Mouse (Mus musculus) CH12.LX (cell line): ENCODE results near the gene Nup133. TPM values are rescaled to one million over a fixed set of nuclear protein-coding genes. Genes with fewer than 3 reads are reported as not detected.

Source experiments
- DNase-seq: peaks from one replicate; pipeline ENCODE4 v3.0.0-alpha.2; 2013; ENCODE audit errors: extremely low read depth
- H3K27ac ChIP-seq: 2 replicates; pipeline ENCODE4 v1.5.1; 2012; ENCODE audit warnings: low read depth, mild to moderate bottlenecking, control low read depth, moderate library complexity; ENCODE audit not compliant: insufficient read depth
- H3K27me3 ChIP-seq: replicated peaks from 2 replicates; pipeline ENCODE3; 2012; ENCODE audit warnings: inconsistent platforms
- H3K36me3 ChIP-seq, 2 experiments: replicated peaks in 1 of 2; 2 replicates each; pipeline versions ENCODE3 to v1.6.1; 2012; ENCODE audit warnings: inconsistent platforms in 1 of 2, low read length in 1 of 2, mild to moderate bottlenecking in 1 of 2, mixed read lengths in 1 of 2, moderate library complexity in 1 of 2; ENCODE audit not compliant: control insufficient read depth in 1 of 2, insufficient read depth in 1 of 2
- H3K4me1 ChIP-seq, 2 experiments: 2 replicates each; pipeline ENCODE4 v1.6.1; 2012; ENCODE audit warnings: inconsistent platforms in 1 of 2, moderate library complexity in 1 of 2; ENCODE audit not compliant: insufficient read depth in 2 of 2, control insufficient read depth in 1 of 2
- H3K4me2 ChIP-seq: 2 replicates; pipeline ENCODE4 v1.6.1; 2012; ENCODE audit warnings: low read depth, mild to moderate bottlenecking, control low read depth; ENCODE audit not compliant: poor library complexity, insufficient read depth, severe bottlenecking
- H3K4me3 ChIP-seq, 3 experiments: fragments of 150-350 bp in 1 of 3; sonication (generic) in 1 of 3; replicated peaks in 1 of 3; 2 replicates each; pipeline versions ENCODE3 to v1.5.1; 2011 to 2012; ENCODE audit warnings: low read depth in 2 of 3, low read length in 2 of 3, mild to moderate bottlenecking in 2 of 3, moderate library complexity in 2 of 3, control low read depth in 1 of 3, improper control_type of control experiment in 1 of 3, inconsistent platforms in 1 of 3, mixed read lengths in 1 of 3; ENCODE audit not compliant: poor library complexity in 1 of 3
- H3K79me2 ChIP-seq: replicated peaks from 2 replicates; pipeline ENCODE4 v1.6.1; 2012; ENCODE audit warnings: mild to moderate bottlenecking, moderate library complexity; ENCODE audit not compliant: control insufficient read depth, poor library complexity, insufficient read depth, severe bottlenecking; ENCODE audit errors: extremely low read depth
- H3K9ac ChIP-seq: 2 replicates; pipeline ENCODE4 v1.6.1; 2012; ENCODE audit warnings: low read depth, mild to moderate bottlenecking, control low read depth, moderate library complexity; ENCODE audit not compliant: insufficient read depth
- H3K9me3 ChIP-seq: replicated peaks from 2 replicates; pipeline ENCODE3; 2012; ENCODE audit warnings: low read length, inconsistent platforms, mixed read lengths
- BHLHE40 ChIP-seq: IDR thresholded peaks from 2 replicates; pipeline ENCODE4 v1.6.1; 2011; ENCODE audit warnings: mild to moderate bottlenecking, low read depth, low read length, improper control_type of control experiment
- CHD1 ChIP-seq: IDR thresholded peaks from 2 replicates; pipeline ENCODE4 v1.6.1; 2012; ENCODE audit warnings: low read depth, low read length, improper control_type of control experiment, inconsistent platforms
- CHD2 ChIP-seq: IDR thresholded peaks from 2 replicates; pipeline ENCODE4 v1.6.1; 2011; ENCODE audit warnings: low read length, improper control_type of control experiment
- E2F4 ChIP-seq: IDR thresholded peaks from 2 replicates; pipeline ENCODE4 v1.6.1; 2011; ENCODE audit warnings: low read depth, low read length, improper control_type of control experiment; ENCODE audit not compliant: insufficient replicate concordance
- ELF1 ChIP-seq: IDR thresholded peaks from 2 replicates; pipeline ENCODE4 v1.6.1; 2014; ENCODE audit warnings: low read depth, mild to moderate bottlenecking, inconsistent platforms, low read length, improper control_type of control experiment
- EP300 ChIP-seq: IDR thresholded peaks from 2 replicates; pipeline ENCODE4 v1.6.1; 2011; ENCODE audit warnings: low read length, improper control_type of control experiment
- ETS1 ChIP-seq: conservative IDR thresholded peaks from 2 replicates; pipeline ENCODE4 v1.6.1; 2012; ENCODE audit warnings: low read depth, mild to moderate bottlenecking, inconsistent platforms, low read length, improper control_type of control experiment, moderate library complexity
- GABPA ChIP-seq: IDR thresholded peaks from 2 replicates; pipeline ENCODE4 v1.6.1; 2012; ENCODE audit warnings: low read depth, low read length, improper control_type of control experiment, inconsistent platforms; ENCODE audit not compliant: insufficient replicate concordance
- HCFC1 ChIP-seq: IDR thresholded peaks from 2 replicates; pipeline ENCODE4 v1.6.1; 2012; ENCODE audit warnings: low read depth, mild to moderate bottlenecking, inconsistent platforms, low read length, improper control_type of control experiment
- IRF4 ChIP-seq: IDR thresholded peaks from 2 replicates; pipeline ENCODE4 v1.6.1; 2014; ENCODE audit warnings: low read depth, mild to moderate bottlenecking, inconsistent platforms, low read length, improper control_type of control experiment
- JUN ChIP-seq: IDR thresholded peaks from 2 replicates; pipeline ENCODE4 v1.6.1; 2011; ENCODE audit warnings: low read depth, mild to moderate bottlenecking, low read length, improper control_type of control experiment, moderate library complexity; ENCODE audit not compliant: insufficient read depth
- JUND ChIP-seq: conservative IDR thresholded peaks from 2 replicates; pipeline ENCODE4 v1.6.1; 2011; ENCODE audit warnings: low read depth, low read length, improper control_type of control experiment
- KAT2A ChIP-seq: IDR thresholded peaks from 2 replicates; pipeline ENCODE4 v1.6.1; 2012; ENCODE audit warnings: low read length, improper control_type of control experiment, inconsistent platforms; ENCODE audit not compliant: insufficient replicate concordance
- MAX ChIP-seq: IDR thresholded peaks from 2 replicates; pipeline ENCODE4 v1.6.1; 2011; ENCODE audit warnings: low read length, improper control_type of control experiment
- MAZ ChIP-seq: IDR thresholded peaks from 2 replicates; pipeline ENCODE4 v1.6.1; 2012; ENCODE audit warnings: low read depth, mild to moderate bottlenecking, inconsistent platforms, low read length, improper control_type of control experiment, moderate library complexity
- MEF2A ChIP-seq: IDR thresholded peaks from 2 replicates; pipeline ENCODE4 v1.6.1; 2014; ENCODE audit warnings: low read depth, mild to moderate bottlenecking, inconsistent platforms, low read length, improper control_type of control experiment, borderline replicate concordance
- MXI1 ChIP-seq: IDR thresholded peaks from 2 replicates; pipeline ENCODE4 v1.6.1; 2011; ENCODE audit warnings: mild to moderate bottlenecking, low read depth, low read length, improper control_type of control experiment
- MYC ChIP-seq: IDR thresholded peaks from 2 replicates; pipeline ENCODE4 v1.6.1; 2011; ENCODE audit warnings: low read depth, mild to moderate bottlenecking, improper control_type of control experiment, low read length
- NELFE ChIP-seq: IDR thresholded peaks from 2 replicates; pipeline ENCODE4 v1.6.1; 2011; ENCODE audit warnings: low read depth, low read length, improper control_type of control experiment
- PAX5 ChIP-seq: IDR thresholded peaks from 2 replicates; pipeline ENCODE4 v1.6.1; 2012; ENCODE audit warnings: low read length, inconsistent platforms, mixed read lengths
- POLR2A ChIP-seq: IDR thresholded peaks from 2 replicates; pipeline ENCODE4 v1.6.1; 2011; ENCODE audit warnings: low read depth, mild to moderate bottlenecking, improper control_type of control experiment, low read length
- POLR2AphosphoS2 ChIP-seq: IDR thresholded peaks from 2 replicates; pipeline ENCODE4 v1.6.1; 2011; ENCODE audit warnings: low read depth, low read length, improper control_type of control experiment
- RAD21 ChIP-seq: IDR thresholded peaks from 2 replicates; pipeline ENCODE4 v1.6.1; 2011; ENCODE audit warnings: low read depth, mild to moderate bottlenecking, low read length, improper control_type of control experiment, moderate library complexity
- RCOR1 ChIP-seq: conservative IDR thresholded peaks from 2 replicates; pipeline ENCODE4 v1.6.1; 2012; ENCODE audit warnings: low read depth, mild to moderate bottlenecking, inconsistent platforms, low read length, improper control_type of control experiment
- SMC3 ChIP-seq: IDR thresholded peaks from 2 replicates; pipeline ENCODE4 v1.6.1; 2011; ENCODE audit warnings: low read depth, low read length, improper control_type of control experiment
- TBP ChIP-seq: conservative IDR thresholded peaks from 2 replicates; pipeline ENCODE4 v1.6.1; 2011; ENCODE audit warnings: low read depth, low read length, improper control_type of control experiment
- TCF12 ChIP-seq: IDR thresholded peaks from 2 replicates; pipeline ENCODE4 v1.6.1; 2014; ENCODE audit warnings: low read depth, mild to moderate bottlenecking, inconsistent platforms, low read length, improper control_type of control experiment
- UBTF ChIP-seq: IDR thresholded peaks from 2 replicates; pipeline ENCODE4 v1.6.1; 2012; ENCODE audit warnings: low read depth, mild to moderate bottlenecking, inconsistent platforms, low read length, improper control_type of control experiment, moderate library complexity
- ZC3H11A ChIP-seq: IDR thresholded peaks from 2 replicates; pipeline ENCODE4 v1.6.1; 2012; ENCODE audit warnings: low read depth, mild to moderate bottlenecking, inconsistent platforms, low read length, improper control_type of control experiment
- ZMIZ1 ChIP-seq: IDR thresholded peaks from 2 replicates; pipeline ENCODE4 v1.6.1; 2012; ENCODE audit warnings: low read depth, mild to moderate bottlenecking, inconsistent platforms, low read length, improper control_type of control experiment
- ZNF384 ChIP-seq: IDR thresholded peaks from 2 replicates; pipeline ENCODE4 v1.6.1; 2012; ENCODE audit warnings: low read depth, low read length, improper control_type of control experiment, inconsistent platforms
- dilution Hi-C: fragments of 300-500 bp; cut with MboI; formaldehyde crosslinking; loops from 2 replicates; pipeline ENCODE4 v1.14.3; 2020; ENCODE audit warnings: low sequenced_read_pairs; ENCODE audit not compliant: extremely low pct_unique_long_range_greater_than_20kb, extremely low pct_ligation_motif_present
- in situ Hi-C: fragments of 300-500 bp; cut with MboI; formaldehyde crosslinking; loops from 3 replicates; pipeline ENCODE4 v1.14.3; 2019; ENCODE audit warnings: low sequenced_read_pairs, low pct_ligation_motif_present, low pct_unique_long_range_greater_than_20kb, mixed read lengths
- polyA plus RNA-seq: library from polyadenylated mRNA; unstranded; fragments of >175 nt; gene quantifications from 2 replicates; pipeline ENCODE4 v1.2.1, GENCODE M21; 2012; ENCODE audit warnings: low read depth; ENCODE audit not compliant: insufficient read length
- total RNA-seq, 2 experiments: library from RNA; depleted of rRNA; stranded (reverse); fragments of 300-350 nt in 1 of 2; fragments of >200 nt in 1 of 2; gene quantifications; 2 replicates each; pipeline ENCODE4 v1.2.3; 2012 to 2014

The Nup133 gene
- total and polyA plus RNA-seq, 3 experiments: 32.8 to 49.0 (median 39.6) TPM

DNA sequence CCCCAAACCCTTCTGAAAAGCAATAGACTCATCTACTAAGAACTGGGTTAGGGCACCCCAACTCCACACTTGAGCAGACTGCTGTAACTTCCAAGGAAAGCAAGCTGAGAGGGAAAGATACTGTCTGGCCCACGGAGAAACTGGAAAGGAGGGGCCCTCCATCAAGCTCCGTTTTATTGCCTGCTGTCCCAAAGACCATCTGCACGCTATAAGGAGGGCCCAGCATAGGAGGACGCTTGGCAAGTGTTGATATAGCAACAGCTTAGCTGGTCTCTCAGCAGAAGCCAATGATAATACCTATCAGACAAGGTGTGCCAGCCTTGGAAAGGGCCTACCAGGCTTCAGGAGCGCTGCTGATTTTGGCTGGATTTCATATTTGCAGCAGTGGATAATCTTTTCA is 97.5 kb downstream of the Nup133 start:
- Histone ChIP-seq H3K9ac (no peak overlapping the region), H3K4me3 (no peak overlapping the region), H3K4me2 (no peak overlapping the region), H3K4me1 (peaks cover 3 to 32% of the 10 kb centered on the region in 2 experiments; a peak in 3 of 4 replicates), H3K9me3 (peaks cover 3% of the 10 kb centered on the region), H3K27me3 (no peaks in the 10 kb centered on the region), H3K27ac (no peak overlapping the region), H3K36me3 (peaks cover 0 to 17% of the 10 kb centered on the region in 2 experiments), H3K79me2 (peaks cover 16% of the 10 kb centered on the region)
- no peak for DNase-seq
- dilution Hi-C loops (no loop called here), in situ Hi-C loops (no loop called here)
- TF ChIP-seq RAD21 (no peak), ZC3H11A (no peak), ELF1 (no peak), PAX5 (no peak), UBTF (no peak), POLR2AphosphoS2 (no peak), MAZ (no peak), CHD1 (no peak), KAT2A (no peak)

- Histone ChIP-seq H3K9ac (peak overlapping the region; percentile 95), H3K79me2 (peaks cover 13% of the 10 kb centered on the region; the same call in 1 of the 2 replicates)
- dilution Hi-C loops: no loop called here
- peak; percentile 98 for TF ChIP-seq JUND
- TF ChIP-seq POLR2AphosphoS2: peak; percentile 45; the same call in 1 of the 2 replicates
- TF ChIP-seq NELFE: peak; percentile 66
- peak; percentile 97 for TF ChIP-seq BHLHE40
- TF ChIP-seq ZNF384: no peak
- TF ChIP-seq RAD21: no peak
- peak; percentile 80 for TF ChIP-seq TBP
- TF ChIP-seq ZMIZ1: peak; percentile 67; the same call in 1 of the 2 replicates
- peak; percentile 75 for TF ChIP-seq HCFC1
- no peak; the same call in 1 of the 2 replicates for TF ChIP-seq MEF2A
- peak; percentile 94 for TF ChIP-seq JUN
- TF ChIP-seq EP300: 0 out of 2 replicates have a peak, but pooled peaks have one; percentile 36
- 0 out of 2 replicates have a peak, but pooled peaks have one; percentile 25 for TF ChIP-seq RCOR1
- TF ChIP-seq CHD1: no peak; the same call in 1 of the 2 replicates
- no peak for TF ChIP-seq SMC3
- peak; percentile 28; the same call in 1 of the 2 replicates for TF ChIP-seq CHD2
- TF ChIP-seq MAX: peak; percentile 89
- TF ChIP-seq E2F4: 0 out of 2 replicates have a peak, but pooled peaks have one; percentile 26
- peak; percentile 85; the same call in 1 of the 2 replicates for TF ChIP-seq MAZ
- TF ChIP-seq IRF4: no peak
- TF ChIP-seq PAX5: no peak
- no peak for TF ChIP-seq GABPA
- TF ChIP-seq POLR2A: peak; percentile 72
- TF ChIP-seq MYC: peak; percentile 72
- peak; percentile 43; the same call in 1 of the 2 replicates for TF ChIP-seq TCF12
- peak; percentile 90 for TF ChIP-seq MXI1
- peak; percentile 61; the same call in 1 of the 2 replicates for TF ChIP-seq ETS1
Measured at GRCm38 (mm10) chr8:123849352-123849751, 99.7 kb downstream of the Nup133 start.

More at GRCm38 (mm10) chr8:123849352-123849751, 99.7 kb downstream of the Nup133 start:
- peaks cover 3 to 43% of the 10 kb centered on the region in 2 experiments; a peak in 3 of 4 replicates for H3K4me1 ChIP-seq
- H3K4me2 ChIP-seq: peak overlapping the region; percentile 76; the same call in 1 of the 2 replicates
- H3K36me3 ChIP-seq: peaks cover 1 to 27% of the 10 kb centered on the region in 2 experiments
- H3K9me3 ChIP-seq: no peaks in the 10 kb centered on the region
- DNase-seq: peak; percentile 88
- H3K27me3 ChIP-seq: no peaks in the 10 kb centered on the region
- no peak overlapping the region for H3K27ac ChIP-seq
- peak overlapping the region; percentile 59 to 80 (median 74) for H3K4me3 ChIP-seq
- in situ Hi-C loops: no loop called here
